Mouse (Mus musculus) small intestine, adult 2 months (tissue): ENCODE results near the gene Tldc2.

ENCODE experiments used
- CTCF ChIP-seq: fragments of 200-500 bp; IDR thresholded peaks from 2 replicates; pipeline ENCODE4 v1.5.1; 2012; ENCODE audit warnings: low read depth, mild to moderate bottlenecking, control low read depth, inconsistent platforms, low read length, moderate library complexity, mixed read lengths; ENCODE audit not compliant: insufficient replicate concordance, insufficient read length; ENCODE audit errors: extremely low read depth
- POLR2A ChIP-seq: fragments of 200-500 bp; IDR thresholded peaks from 2 replicates; pipeline ENCODE4 v1.6.1; 2012; ENCODE audit warnings: low read depth, mild to moderate bottlenecking, control low read depth, inconsistent platforms, low read length, moderate library complexity

GRCm38 (mm10) chr2:157052448-157052847 lies 34.4 kb upstream of the Tldc2 start:
- TF ChIP-seq CTCF, result no peak
- no peak for TF ChIP-seq POLR2A
